Mouse (Mus musculus) spleen, postnatal 36 days (tissue): ENCODE data around the gene Lipo4.
"Not testable (repeated sequence)": the region's sequence is repeated elsewhere in the genome, so short reads cannot be mapped to it uniquely, and the experiment has no call there.

Experiments used
- DNase-seq, 2 experiments: peaks; one replicate each; pipeline ENCODE4 v3.0.0; 2022; ENCODE audit warnings: low spot score in 2 of 2, mixed read lengths in 1 of 2

Gene Lipo4

DNA sequence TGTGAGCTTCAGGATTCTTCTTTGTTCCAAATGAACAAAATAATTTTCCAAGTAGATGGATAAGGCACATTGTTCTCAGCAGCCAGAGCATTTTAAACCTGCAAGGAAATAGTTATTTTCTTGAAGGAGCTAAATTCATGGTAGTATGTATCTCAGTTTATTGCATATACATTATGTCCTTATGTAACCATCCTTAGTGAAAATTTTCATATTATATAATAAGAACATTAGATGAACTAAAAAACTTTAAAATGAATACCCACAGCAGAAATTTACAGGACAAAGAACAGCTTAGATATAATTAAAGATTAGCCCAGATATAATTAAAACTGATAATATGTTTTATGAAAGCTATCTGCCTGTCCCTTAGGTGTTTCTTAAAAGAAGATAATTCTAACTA lies at the start of gene Lipo4:
Gene Lipo4 (minus strand): TSS at position 101 of the 400 bp plus-strand sequence.
- DNase-seq = no peak

- not testable (repeated sequence) for DNase-seq
These were observed 61.2 kb downstream of the Lipo4 start for GRCm38 (mm10) chr19:33456426-33456825.

DNA sequence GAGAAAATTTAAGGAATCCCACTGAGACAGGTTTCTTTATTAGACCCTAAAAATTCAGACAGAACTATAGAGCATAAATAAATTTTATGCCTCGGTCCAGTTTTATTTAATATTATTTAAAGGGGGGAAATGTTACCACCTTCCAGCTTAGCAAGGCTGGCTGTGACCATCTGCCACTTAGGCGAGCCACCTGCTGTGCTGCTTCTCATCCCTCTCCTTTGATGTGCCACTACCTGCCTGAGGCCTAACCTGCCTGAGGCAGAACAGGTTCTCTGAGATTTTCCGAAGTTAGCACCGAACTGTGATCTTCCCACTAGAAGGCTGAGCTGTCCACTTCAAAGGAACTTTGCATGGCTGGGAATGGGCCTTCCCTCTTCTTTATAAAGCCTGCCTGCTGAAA lies 63.9 kb downstream of the Lipo4 start:
- no peak for DNase-seq
